In the genomic region with DNA sequence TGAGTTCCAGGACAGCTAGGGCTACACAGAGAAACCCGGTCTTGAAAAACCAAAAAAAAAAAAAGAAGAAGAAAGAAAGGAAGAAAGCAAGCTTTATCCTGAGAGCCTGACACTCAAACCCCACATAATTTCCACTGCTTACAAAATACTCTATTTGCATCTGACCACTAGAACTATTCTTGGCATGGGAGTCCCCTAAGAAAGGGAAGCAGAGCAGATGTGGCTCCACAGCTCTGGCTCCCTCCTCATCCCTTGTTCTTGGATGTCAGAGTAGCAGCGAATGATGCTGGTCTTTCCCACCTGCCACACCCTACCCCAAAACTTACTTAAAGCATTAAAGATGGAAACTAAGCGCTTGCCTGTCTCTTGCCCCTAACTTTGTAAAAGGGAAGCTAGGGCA, we compare ENCODE assay signal across 7 mouse cellular contexts. TPM values are rescaled to one million over a fixed set of nuclear protein-coding genes. Genes with fewer than 3 reads are reported as not detected.
DNase-seq lines count a peak whose midpoint lies in the region; ATAC-seq and TF ChIP-seq lines count a peak whose summit lies in the region.

No protein-coding gene starts in this region.

- no peaks in the 10 kb centered on the region for H3K36me3 ChIP-seq in ES-E14 (ENCODE audit: control insufficient read depth, insufficient read depth, low read length, poor library complexity, severe bottlenecking)
- no peaks in the 10 kb centered on the region for H3K36me3 ChIP-seq in heart, embryonic 16.5 days (ENCODE audit: control insufficient read depth, insufficient read depth)
- H3K36me3 ChIP-seq in macrophage (ENCODE audit: inconsistent target) = no peaks in the 10 kb centered on the region

- in situ Hi-C loops in ES-E14 (cut with MboI; ENCODE audit: low sequenced_read_pairs in 2 of 2, unreplicated experiment in 2 of 2) = no loop called here

- H3K9ac ChIP-seq in ES-E14 (ENCODE audit: insufficient read depth, low read depth, low read length, poor library complexity, severe bottlenecking) = peak overlapping the region; percentile 45; the same call in 1 of the 2 replicates
- H3K9ac ChIP-seq in heart, embryonic 16.5 days (ENCODE audit: low read length) = no peak overlapping the region; the same call in 1 of the 2 replicates

- H3K27ac ChIP-seq in ES-E14 (ENCODE audit: insufficient read depth, low read depth, low read length, poor library complexity, severe bottlenecking) = no peak overlapping the region
- no peak overlapping the region for H3K27ac ChIP-seq in heart, embryonic 16.5 days (ENCODE audit: low read length)
- peak overlapping the region; percentile 98 for H3K27ac ChIP-seq in macrophage

- H3K4me3 ChIP-seq in ES-E14 (ENCODE audit: insufficient read depth in 1 of 2, low read depth in 1 of 2, low read length in 2 of 2, poor library complexity in 1 of 2, severe bottlenecking in 1 of 2) = peak overlapping the region in 1 of 2 experiments; percentile 81; a peak in 3 of 4 replicates
- H3K4me3 ChIP-seq in heart, embryonic 16.5 days (ENCODE audit: low read length) = peak overlapping the region; percentile 88
- H3K4me3 ChIP-seq in macrophage (ENCODE audit: inconsistent target) = peak overlapping the region; percentile 72

- peaks cover 58% of the 10 kb centered on the region for H3K79me2 ChIP-seq in macrophage (ENCODE audit: inconsistent target)

- H3K4me1 ChIP-seq in ES-E14 (ENCODE audit: control insufficient read depth in 2 of 2, insufficient read depth in 2 of 2, low read length in 2 of 2, poor library complexity in 1 of 2) = peaks cover 5 to 18% of the 10 kb centered on the region in 2 experiments; a peak in 2 of 4 replicates
- peaks cover 38% of the 10 kb centered on the region for H3K4me1 ChIP-seq in heart, embryonic 16.5 days (ENCODE audit: control insufficient read depth, insufficient read depth, low read length)

- ATAC-seq in heart, embryonic 16.5 days (replicated peaks; ENCODE audit: extremely low read depth, insufficient read depth, low FRiP score) = no peak

- 74% methylated on average over 3 of the region's 3 CpGs for WGBS in heart, embryonic 16.5 days
- WGBS in macrophage (ENCODE audit: missing documents) = 11% methylated on average over 3 of the region's 3 CpGs

- H3K9me3 ChIP-seq in ES-E14 (ENCODE audit: control insufficient read depth, insufficient read depth, low read depth, low read length) = no peaks in the 10 kb centered on the region
- H3K9me3 ChIP-seq in heart, embryonic 16.5 days (replicated peaks; ENCODE audit: control insufficient read depth, low read length) = no peaks in the 10 kb centered on the region

- no peaks in the 10 kb centered on the region for H3K27me3 ChIP-seq in heart, embryonic 16.5 days (ENCODE audit: control insufficient read depth, insufficient read depth, low read length)

- peak; percentile 49 to 55 for DNase-seq in B cell, adult 2 months
- no peak for DNase-seq in ES-E14 (ENCODE audit: low read depth, low spot score)
- no peak for DNase-seq in frontal cortex, postnatal 25 days (ENCODE audit: low spot score in 2 of 2)
- DNase-seq in right cerebral cortex, adult 2 months (ENCODE audit: low spot score in 2 of 2) = no peak
- no peak for DNase-seq in cerebellum, adult 9-11 months

- H3K4me2 ChIP-seq in heart, embryonic 16.5 days (ENCODE audit: low read depth, low read length) = peak overlapping the region; percentile 91

TF ChIP-seq in ES-E14, 5 proteins besides CTCF, POLR2A, EP300 and RAD21:
- no peak for TF ChIP-seq ZC3H11A (IDR thresholded peaks at IDR 0.05; ENCODE audit: borderline replicate concordance, low read depth, low read length)
- no peak for TF ChIP-seq HCFC1 (IDR thresholded peaks at IDR 0.05; ENCODE audit: borderline replicate concordance, insufficient read depth, low read length)
- TF ChIP-seq ZNF384 (IDR thresholded peaks at IDR 0.05; ENCODE audit: low read depth, low read length) = no peak
- TF ChIP-seq CHD2 (IDR thresholded peaks at IDR 0.05; ENCODE audit: low read depth, low read length) = no peak
- no peak for TF ChIP-seq MAFK (IDR thresholded peaks at IDR 0.05; ENCODE audit: insufficient read depth, low read depth, low read length)

RNA-seq across cellular contexts. Expression of gene Glt1d1, which starts 16.6 kb away (rescaled TPM):
- total RNA-seq in ES-E14 (2012; rRNA removed) = 12.3 and 18.8 TPM in 2 replicates
- not detected in 2 replicates for polyA plus RNA-seq in heart, embryonic 16.5 days (2015; fragmentation: Nextera tagmentation; extraction: Ambion mirVana)
- total RNA-seq in macrophage (2018; cell fraction: chromatin; rRNA removed) = not detected
- not detected for total RNA-seq in macrophage (2018; cell fraction: cytosol; rRNA removed)
- under 1 TPM in 1 of 26 experiments, not detected in 25; 0.15 TPM for total RNA-seq in macrophage (2018; cell fraction: nucleus; rRNA removed)
- 0.09 TPM in 1 of 3 replicates, not detected in the others for polyA plus RNA-seq in macrophage (2018)

RNA-seq across cellular contexts. Expression of gene Slc15a4, which starts 17.2 kb away (rescaled TPM):
- 50.6 and 86.6 TPM in 2 replicates for total RNA-seq in ES-E14 (2012; rRNA removed)
- 19.4 and 20.8 TPM in 2 replicates for polyA plus RNA-seq in heart, embryonic 16.5 days (2015; fragmentation: Nextera tagmentation; extraction: Ambion mirVana)
- total RNA-seq in macrophage (2018; cell fraction: chromatin; rRNA removed) = 100 to 1,000 TPM in 25 of 26 experiments, 10 to 100 TPM in 1; 89.5 to 362 (median 173) TPM
- total RNA-seq in macrophage (2018; cell fraction: cytosol; rRNA removed) = 10 to 100 TPM; 31.3 to 87.6 (median 56.0) TPM
- 100 to 1,000 TPM in 24 of 26 experiments, 10 to 100 TPM in 2; 88.5 to 441 (median 144) TPM for total RNA-seq in macrophage (2018; cell fraction: nucleus; rRNA removed)
- polyA plus RNA-seq in macrophage (2018) = 32.6 to 331 TPM (median 56.6 TPM) in 3 replicates

Comparison
In these comparisons a context has a peak if more than half of its experiments do, and no peak if none do; other contexts are left out.
1. DNase-seq: peak in B cell, adult 2 months (2 of 2); none in ES-E14 (single experiment), frontal cortex, postnatal 25 days (0 of 2), right cerebral cortex, adult 2 months (0 of 2) and cerebellum, adult 9-11 months (single experiment).